Mouse (Mus musculus): Measurements from ENCODE around the gene Gm20388. TPM values are rescaled to one million over a fixed set of nuclear protein-coding genes. Genes with fewer than 3 reads are reported as not detected.

The Gm20388 gene
- polyA plus RNA-seq, 1 experiment = 0.36 TPM

GRCm38 (mm10) chr8:120439309-120439708, 528.7 kb downstream of the Gm20388 start:
- Histone ChIP-seq H3K4me1 (ENCODE audit: control insufficient read depth) (peaks cover 41% of the 10 kb centered on the region), H3K9me3 (ENCODE audit: control insufficient read depth, low read length) (no peaks in the 10 kb centered on the region; the same call in 1 of the 2 replicates), H3K27me3 (ENCODE audit: control insufficient read depth) (peaks cover 79% of the 10 kb centered on the region), H3K4me3 (replicated peaks) (no peak overlapping the region), H3K36me3 (ENCODE audit: control insufficient read depth) (no peaks in the 10 kb centered on the region)
- no peak for TF ChIP-seq TAL1 (IDR thresholded peaks at IDR 0.05; ENCODE audit: low read length)
- TF ChIP-seq GATA1 (IDR thresholded peaks at IDR 0.05; ENCODE audit: low read length) = no peak

GRCm38 (mm10) chr8:120440739-120441138, 530.1 kb downstream of the Gm20388 start:
- Histone ChIP-seq H3K9me3 (ENCODE audit: control insufficient read depth, low read length) (no peaks in the 10 kb centered on the region), H3K4me1 (ENCODE audit: control insufficient read depth) (peaks cover 45% of the 10 kb centered on the region), H3K36me3 (ENCODE audit: control insufficient read depth) (no peaks in the 10 kb centered on the region), H3K4me3 (replicated peaks) (no peak overlapping the region), H3K27me3 (ENCODE audit: control insufficient read depth) (peaks cover 68% of the 10 kb centered on the region)
- no peak for TF ChIP-seq GATA1 (IDR thresholded peaks at IDR 0.05; ENCODE audit: low read length)
- TF ChIP-seq TAL1 (IDR thresholded peaks at IDR 0.05; ENCODE audit: low read length) = no peak

- Histone ChIP-seq H3K4me3 (replicated peaks) (no peak overlapping the region), H3K36me3 (ENCODE audit: control insufficient read depth) (no peaks in the 10 kb centered on the region), H3K4me1 (ENCODE audit: control insufficient read depth) (peaks cover 41% of the 10 kb centered on the region), H3K9me3 (ENCODE audit: control insufficient read depth, low read length) (no peaks in the 10 kb centered on the region), H3K27me3 (ENCODE audit: control insufficient read depth) (peaks cover 59% of the 10 kb centered on the region)
- no peak for TF ChIP-seq TAL1 (IDR thresholded peaks at IDR 0.05; ENCODE audit: low read length)
- no peak for TF ChIP-seq GATA1 (IDR thresholded peaks at IDR 0.05; ENCODE audit: low read length)
Observed at GRCm38 (mm10) chr8:120441637-120442036, 531.0 kb downstream of the Gm20388 start.

GRCm38 (mm10) chr8:120442306-120443003, 531.8 kb downstream of the Gm20388 start:
- Histone ChIP-seq H3K4me1 (ENCODE audit: control insufficient read depth) (peaks cover 35% of the 10 kb centered on the region), H3K4me3 (replicated peaks) (no peak overlapping the region), H3K27me3 (ENCODE audit: control insufficient read depth) (peaks cover 53% of the 10 kb centered on the region), H3K9me3 (ENCODE audit: control insufficient read depth, low read length) (no peaks in the 10 kb centered on the region), H3K36me3 (ENCODE audit: control insufficient read depth) (no peaks in the 10 kb centered on the region)
- TF ChIP-seq GATA1 (IDR thresholded peaks at IDR 0.05; ENCODE audit: low read length) (no peak), TAL1 (IDR thresholded peaks at IDR 0.05; ENCODE audit: low read length) (no peak)

- H3K36me3 ChIP-seq (ENCODE audit: control insufficient read depth) = no peaks in the 10 kb centered on the region
- peaks cover 37% of the 10 kb centered on the region for H3K4me1 ChIP-seq (ENCODE audit: control insufficient read depth)
- no peaks in the 10 kb centered on the region for H3K9me3 ChIP-seq (ENCODE audit: control insufficient read depth, low read length)
- H3K27me3 ChIP-seq (ENCODE audit: control insufficient read depth) = peaks cover 50% of the 10 kb centered on the region
- TF ChIP-seq TAL1 (IDR thresholded peaks at IDR 0.05; ENCODE audit: low read length) (no peak), GATA1 (IDR thresholded peaks at IDR 0.05; ENCODE audit: low read length) (no peak)
- H3K4me3 ChIP-seq (replicated peaks) = no peak overlapping the region
Observed at GRCm38 (mm10) chr8:120445249-120445648, 534.6 kb downstream of the Gm20388 start.

GRCm38 (mm10) chr8:120448131-120448530, 537.5 kb downstream of the Gm20388 start:
- peaks cover 5% of the 10 kb centered on the region for H3K9me3 ChIP-seq (ENCODE audit: control insufficient read depth, low read length)
- H3K4me1 ChIP-seq (ENCODE audit: control insufficient read depth) = peaks cover 52% of the 10 kb centered on the region
- no peak for TF ChIP-seq TAL1 (IDR thresholded peaks at IDR 0.05; ENCODE audit: low read length)
- TF ChIP-seq GATA1 (IDR thresholded peaks at IDR 0.05; ENCODE audit: low read length) = no peak
- peaks cover 29% of the 10 kb centered on the region for H3K27me3 ChIP-seq (ENCODE audit: control insufficient read depth)
- H3K4me3 ChIP-seq (replicated peaks) = no peak overlapping the region
- peaks cover 3% of the 10 kb centered on the region for H3K36me3 ChIP-seq (ENCODE audit: control insufficient read depth)

- TF ChIP-seq GATA1 (IDR thresholded peaks at IDR 0.05; ENCODE audit: low read length) (no peak), TAL1 (IDR thresholded peaks at IDR 0.05; ENCODE audit: low read length) (no peak)
- H3K4me1 ChIP-seq (ENCODE audit: control insufficient read depth) = peaks cover 61% of the 10 kb centered on the region
- H3K36me3 ChIP-seq (ENCODE audit: control insufficient read depth) = peaks cover 3% of the 10 kb centered on the region
- H3K9me3 ChIP-seq (ENCODE audit: control insufficient read depth, low read length) = peaks cover 5% of the 10 kb centered on the region
- peaks cover 29% of the 10 kb centered on the region for H3K27me3 ChIP-seq (ENCODE audit: control insufficient read depth)
- H3K4me3 ChIP-seq (replicated peaks) = no peak overlapping the region
Observed at GRCm38 (mm10) chr8:120449139-120449538, 538.5 kb downstream of the Gm20388 start.

- peaks cover 5% of the 10 kb centered on the region for H3K9me3 ChIP-seq (ENCODE audit: control insufficient read depth, low read length)
- peaks cover 3% of the 10 kb centered on the region for H3K36me3 ChIP-seq (ENCODE audit: control insufficient read depth)
- H3K4me3 ChIP-seq (replicated peaks) = no peak overlapping the region
- TF ChIP-seq GATA1 (IDR thresholded peaks at IDR 0.05; ENCODE audit: low read length) = no peak
- TF ChIP-seq TAL1 (IDR thresholded peaks at IDR 0.05; ENCODE audit: low read length) = no peak
- peaks cover 62% of the 10 kb centered on the region for H3K4me1 ChIP-seq (ENCODE audit: control insufficient read depth)
- H3K27me3 ChIP-seq (ENCODE audit: control insufficient read depth) = peaks cover 29% of the 10 kb centered on the region
Observed at GRCm38 (mm10) chr8:120449608-120450031, 539.0 kb downstream of the Gm20388 start.

GRCm38 (mm10) chr8:120452111-120452510, 541.5 kb downstream of the Gm20388 start:
- peaks cover 72% of the 10 kb centered on the region for H3K4me1 ChIP-seq (ENCODE audit: control insufficient read depth)
- H3K27me3 ChIP-seq (ENCODE audit: control insufficient read depth) = peaks cover 27% of the 10 kb centered on the region
- no peak overlapping the region for H3K4me3 ChIP-seq (replicated peaks)
- H3K9me3 ChIP-seq (ENCODE audit: control insufficient read depth, low read length) = peaks cover 5% of the 10 kb centered on the region
- no peak for TF ChIP-seq TAL1 (IDR thresholded peaks at IDR 0.05; ENCODE audit: low read length)
- TF ChIP-seq GATA1 (IDR thresholded peaks at IDR 0.05; ENCODE audit: low read length) = no peak
- peaks cover 3% of the 10 kb centered on the region for H3K36me3 ChIP-seq (ENCODE audit: control insufficient read depth)

Measured in erythroblast, embryonic 14.5 days (primary cell).